Mouse (Mus musculus) liver, embryonic 14.5 days (tissue): ENCODE results near the gene Kirrel3.

ENCODE experiments used
- CTCF ChIP-seq: IDR thresholded peaks from 2 replicates; pipeline ENCODE4 v1.5.1; 2016; ENCODE audit warnings: antibody characterized with exemption, low read depth, control low read depth
- EP300 ChIP-seq: IDR thresholded peaks from 2 replicates; pipeline ENCODE4 v1.6.1; 2016; ENCODE audit warnings: antibody characterized with exemption, low read depth

GRCm38 (mm10) chr9:34619913-34620312, 134.2 kb downstream of the Kirrel3 start:
- TF ChIP-seq CTCF: no peak
- TF ChIP-seq EP300: no peak
